Mouse (Mus musculus) cerebellum, adult (tissue): ENCODE measurements at regions not wholly inside any gene's neighbourhood (a gene's known extent, or its start where the extent isn't known, plus 50 kb on each side); places are given as distances from the start of the nearest gene placed in this dataset.

Source experiments
- ATAC-seq: cut with Nextera tagmentation; 2 replicates; pipeline ENCODE4 v1.9.2; 2017; ENCODE audit warnings: mild to moderate bottlenecking, moderate library complexity, mixed read lengths; ENCODE audit not compliant: insufficient number of reproducible peaks, low FRiP score, low TSS enrichment

DNA sequence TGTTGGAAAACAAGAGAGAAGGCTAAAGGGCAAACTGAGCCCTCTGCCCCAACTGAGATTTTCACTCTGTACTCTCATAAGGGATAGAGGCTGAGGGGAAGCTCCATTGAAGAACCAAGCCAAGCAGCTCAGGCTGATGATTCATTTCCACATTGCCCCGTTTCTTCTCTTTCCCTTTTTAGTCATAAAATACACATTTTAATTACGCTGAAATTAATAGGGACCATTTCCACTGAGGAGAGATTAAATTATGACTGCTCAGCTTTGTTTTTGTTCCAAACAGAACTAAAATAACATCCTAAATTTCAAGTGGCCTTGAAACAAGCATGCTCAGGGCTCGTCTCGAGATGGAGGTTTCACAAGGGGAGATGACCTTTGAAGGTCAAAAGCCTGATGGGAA lies 378.7 kb upstream of the Runx1 start:
- no peak for ATAC-seq

DNA sequence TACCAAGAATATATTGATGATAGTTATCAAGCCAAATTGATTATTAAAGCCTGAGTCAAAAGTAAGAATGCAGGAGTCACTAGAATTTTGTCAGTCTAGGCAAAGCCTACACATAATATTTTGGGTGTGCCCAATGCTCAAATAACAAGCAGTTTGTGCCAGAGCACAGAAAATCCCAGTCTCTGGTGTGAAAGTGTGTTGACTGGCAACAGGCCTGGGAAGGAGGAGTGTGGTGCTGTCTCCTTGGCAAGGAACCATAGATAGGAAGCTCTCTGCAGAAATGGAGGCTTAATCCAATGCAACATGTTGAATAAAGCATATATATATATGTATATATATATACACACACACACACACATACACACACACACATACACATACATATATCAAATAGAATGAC lies 376.6 kb upstream of the Runx1 start:
- ATAC-seq = no peak

DNA sequence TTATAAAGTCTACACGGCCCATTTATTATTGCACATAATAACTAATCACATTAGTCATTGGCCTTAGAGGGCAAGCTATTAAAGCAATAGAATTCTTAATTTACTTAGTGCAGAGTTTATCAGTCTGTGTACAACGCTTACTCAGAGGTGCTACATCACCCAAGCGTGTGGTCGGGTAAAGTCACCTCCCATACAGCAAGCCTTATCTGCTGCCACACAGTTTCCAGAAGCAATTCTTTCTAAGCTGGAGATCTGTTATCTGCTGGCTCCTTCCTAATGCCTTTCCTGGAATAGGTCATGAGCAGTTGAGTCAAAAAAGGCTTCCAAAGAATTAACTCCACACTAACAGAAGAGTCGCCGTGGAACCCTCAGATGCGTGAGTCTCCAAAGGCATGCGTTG lies 371.4 kb upstream of the Runx1 start:
- no peak for ATAC-seq

DNA sequence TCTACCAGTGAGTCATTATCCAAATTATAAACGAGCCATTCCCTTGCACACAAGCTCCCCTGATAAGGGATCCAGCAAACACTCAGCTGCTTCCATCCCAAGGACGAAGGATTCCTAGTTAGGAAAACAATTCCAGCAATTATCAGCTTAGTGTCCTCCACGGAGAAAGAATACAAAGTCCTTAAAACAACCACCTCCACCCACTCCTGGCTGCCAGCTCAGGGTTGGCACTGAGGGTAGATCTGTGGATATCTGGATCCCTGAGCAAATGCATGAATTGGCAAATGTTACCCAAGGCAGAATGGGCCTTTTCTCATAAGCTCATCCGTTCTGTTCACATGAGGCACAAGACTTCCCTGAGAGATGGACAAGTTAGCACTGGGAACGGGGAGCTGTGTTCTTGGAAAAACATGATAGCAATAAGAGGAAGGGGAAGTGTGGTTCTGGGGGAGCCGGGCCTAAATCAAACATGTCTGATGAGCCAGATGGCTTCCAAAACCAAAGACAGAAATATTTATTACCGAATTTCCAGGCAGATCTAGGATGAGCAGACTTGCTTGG lies 368.1 kb upstream of the Runx1 start:
- no peak for ATAC-seq

- ATAC-seq = no peak
Measured at GRCm38 (mm10) chr16:93193263-93193662, 367.3 kb upstream of the Runx1 start.

- no peak for ATAC-seq
Measured at GRCm38 (mm10) chr16:93192651-93193173, 366.8 kb upstream of the Runx1 start.

DNA sequence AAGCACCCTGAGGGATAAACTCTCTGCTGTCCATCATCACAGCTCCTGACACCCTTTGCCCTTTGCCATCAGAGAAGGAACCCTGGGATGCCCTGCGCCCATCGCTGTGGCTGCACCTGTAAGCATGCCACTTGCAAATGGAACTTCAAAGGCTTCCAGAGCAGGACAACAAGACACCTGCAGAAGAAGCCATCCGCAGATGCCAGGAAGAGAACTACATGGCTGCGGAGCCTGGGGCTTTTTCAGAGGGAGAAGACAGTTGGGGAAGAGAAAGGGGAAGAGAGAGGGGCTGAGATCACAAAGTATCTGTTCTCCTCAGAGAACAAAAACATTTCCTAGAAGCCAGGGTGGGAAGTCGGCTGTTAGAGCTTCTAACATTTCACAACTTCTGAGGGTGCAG lies 365.2 kb upstream of the Runx1 start:
- ATAC-seq = no peak

GRCm38 (mm10) chr16:93190301-93190700 lies 364.4 kb upstream of the Runx1 start:
- ATAC-seq = no peak

- no peak for ATAC-seq
Measured at GRCm38 (mm10) chr16:93189875-93190274, 363.9 kb upstream of the Runx1 start.

DNA sequence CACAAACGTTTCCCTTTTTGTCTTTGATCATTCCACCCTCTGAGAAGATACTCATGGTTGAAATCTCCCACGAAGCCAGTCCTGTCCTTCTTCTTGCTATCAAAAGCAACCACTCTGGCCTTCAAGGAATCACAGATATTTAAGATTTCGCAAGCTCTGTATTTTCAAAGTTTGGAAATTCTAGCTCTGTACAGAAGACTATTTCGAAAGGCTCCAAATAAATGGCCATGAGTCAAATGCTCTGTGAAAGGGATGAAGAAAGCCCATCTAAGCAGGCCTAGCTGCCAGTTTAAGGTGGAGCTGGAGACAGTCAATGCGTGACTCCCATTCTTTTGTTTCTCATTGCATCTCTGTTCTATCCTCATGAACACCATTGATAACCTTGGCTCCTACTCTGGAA lies 363.5 kb upstream of the Runx1 start:
- ATAC-seq = no peak

DNA sequence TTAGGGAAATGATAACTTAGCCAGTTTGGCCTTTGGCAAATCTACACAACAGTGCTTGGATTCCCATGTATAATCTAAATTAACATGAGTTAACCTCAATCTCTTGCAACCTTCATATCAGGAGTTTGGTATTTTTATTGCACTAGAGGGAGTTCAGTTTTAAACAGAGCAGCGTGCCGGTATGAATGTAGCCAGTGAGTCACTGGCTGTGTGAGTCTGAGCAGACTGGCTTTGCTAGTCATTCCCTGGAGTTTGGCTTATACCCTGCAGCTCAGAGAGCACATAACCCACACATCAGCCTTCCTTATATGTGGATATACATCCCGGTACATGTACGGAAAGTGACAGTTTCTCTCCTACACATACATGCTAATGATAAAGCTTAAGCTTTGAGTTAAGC lies 360.6 kb upstream of the Runx1 start:
- no peak for ATAC-seq

DNA sequence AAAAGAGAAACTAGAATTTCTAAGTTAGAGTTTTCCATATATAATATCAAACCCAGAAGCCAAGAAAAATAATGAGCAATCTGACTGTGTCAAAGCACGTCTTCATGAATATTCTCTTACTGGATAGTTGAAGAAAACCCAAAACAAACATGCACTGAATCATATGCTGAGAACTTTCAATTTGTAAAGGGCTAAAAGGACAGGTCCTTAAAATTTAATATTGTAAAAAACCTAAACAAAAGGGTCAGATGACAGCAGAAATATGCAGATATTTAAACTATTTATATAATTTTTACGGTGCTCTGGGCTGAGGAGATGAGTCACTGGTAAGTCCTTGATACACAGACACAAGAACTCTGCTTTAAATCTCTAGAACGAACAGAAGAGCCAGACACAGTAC lies 356.7 kb upstream of the Runx1 start:
- no peak for ATAC-seq

DNA sequence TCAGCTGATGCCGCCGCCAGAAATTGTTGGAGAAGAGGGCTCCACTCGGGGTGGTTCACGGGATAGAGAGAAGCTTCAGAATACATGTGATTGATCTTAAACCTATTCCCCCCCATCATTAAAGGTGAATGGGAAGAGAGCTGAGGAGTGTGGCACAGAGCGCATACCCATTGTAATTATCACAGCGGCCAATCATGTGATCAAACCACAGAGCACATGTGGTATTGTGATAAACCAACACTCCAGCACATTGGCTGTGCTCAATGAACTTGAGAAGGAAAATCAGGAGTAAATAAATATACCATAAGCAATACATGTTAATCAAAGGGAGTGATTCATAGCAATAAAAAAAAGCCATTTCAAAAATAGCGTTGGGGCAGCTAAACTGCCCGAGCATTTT lies 355.5 kb upstream of the Runx1 start:
- no peak for ATAC-seq

- ATAC-seq = no peak
Measured at GRCm38 (mm10) chr16:93180213-93180612, 354.3 kb upstream of the Runx1 start.

GRCm38 (mm10) chr16:93166667-93167066 lies 340.7 kb upstream of the Runx1 start:
- peak; percentile 34; the same call in 1 of the 2 replicates for ATAC-seq

- no peak for ATAC-seq
Measured at GRCm38 (mm10) chr16:93158526-93159226, 332.7 kb upstream of the Runx1 start.

- ATAC-seq = no peak
Measured at GRCm38 (mm10) chr16:93153545-93154329, 327.8 kb upstream of the Runx1 start.

DNA sequence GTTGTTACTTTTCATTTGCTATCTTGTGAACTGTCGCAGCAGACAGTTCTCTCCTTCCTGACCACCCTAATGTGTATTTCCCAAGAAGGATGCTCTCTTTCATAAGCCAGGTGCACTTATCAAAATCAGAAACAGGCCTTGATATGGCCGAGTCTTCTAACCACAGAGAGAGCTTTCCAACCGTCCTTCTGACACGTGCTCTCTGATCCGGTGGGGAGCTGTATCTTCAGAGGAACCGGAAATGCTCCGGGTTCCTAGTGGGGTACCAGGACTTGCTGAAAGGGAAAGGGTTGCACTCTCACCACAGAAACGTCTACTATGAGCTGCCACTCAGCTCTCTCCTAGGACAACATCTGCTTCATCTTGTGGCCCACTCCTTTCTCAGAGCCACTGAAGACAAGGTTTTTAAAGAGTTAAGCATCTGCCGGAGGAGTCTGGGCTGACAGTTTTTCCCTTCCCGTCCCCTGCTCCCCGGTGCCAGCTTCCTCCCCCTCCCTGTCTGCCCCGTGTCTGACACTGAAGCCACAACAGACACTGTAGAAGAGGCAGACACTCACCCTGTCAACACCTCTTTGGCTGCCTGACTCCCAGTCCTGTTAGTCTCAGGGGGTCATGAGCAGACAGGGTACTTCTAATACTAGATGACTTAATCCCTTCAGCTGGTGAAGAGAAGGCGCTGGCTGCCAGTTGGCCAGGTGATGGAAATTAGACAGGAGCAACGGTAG lies 327.0 kb upstream of the Runx1 start:
- no peak for ATAC-seq

- ATAC-seq = no peak
Measured at GRCm38 (mm10) chr16:93152057-93152456, 326.1 kb upstream of the Runx1 start.

GRCm38 (mm10) chr16:93151652-93152051 lies 325.7 kb upstream of the Runx1 start:
- no peak for ATAC-seq

DNA sequence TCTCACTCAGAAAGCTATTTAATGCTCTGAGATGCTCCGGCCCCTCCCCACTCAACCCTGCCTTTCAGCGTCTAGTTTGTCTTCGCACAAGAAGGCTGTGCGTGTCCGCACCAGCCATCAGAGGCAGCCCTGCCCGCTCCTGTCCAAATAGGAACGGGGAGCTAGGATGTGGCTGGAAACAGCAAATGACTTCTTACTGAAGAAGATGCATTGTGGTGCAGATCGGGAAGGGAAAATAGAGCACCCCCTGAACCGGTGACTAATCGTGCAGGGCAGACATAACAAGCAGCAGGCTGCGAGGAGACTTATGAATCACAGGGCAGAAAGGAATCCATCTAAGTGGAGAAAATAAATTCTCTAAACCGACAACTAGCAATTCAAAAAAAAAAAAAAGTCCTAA lies 324.5 kb upstream of the Runx1 start:
- no peak for ATAC-seq
